Mouse (Mus musculus): ENCODE measurements around the gene Csnk2b. TPM values are rescaled to one million over a fixed set of nuclear protein-coding genes. Genes with fewer than 3 reads are reported as not detected.

Gene Csnk2b
- polyA plus RNA-seq, 1 experiment from 2014 or later: 291 TPM

DNA sequence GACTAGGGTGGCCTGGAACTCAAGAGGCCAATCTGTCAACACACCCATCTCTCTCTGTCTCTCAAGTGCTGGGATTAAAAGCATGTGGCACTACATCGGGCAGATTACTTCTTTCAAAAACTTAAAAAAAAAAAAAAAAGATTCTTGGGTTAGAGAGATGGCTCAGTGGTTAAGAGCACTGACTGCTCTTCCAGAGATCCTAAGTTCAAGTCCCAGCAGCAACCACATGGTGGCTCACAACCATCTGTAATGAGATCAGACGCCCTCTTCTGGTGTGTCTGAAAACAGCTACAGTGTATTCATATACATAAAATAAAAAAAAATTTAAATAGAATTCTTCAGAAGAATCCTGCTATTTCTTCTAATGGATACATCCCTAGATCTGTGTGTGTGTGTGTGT lies 33.7 kb downstream of the Csnk2b start:
- DNase-seq (no peak), ATAC-seq (ENCODE audit: insufficient read depth) (no peak)
- Histone ChIP-seq H3K4me2 (no peak overlapping the region), H3K27ac (ENCODE audit: low read depth) (no peak overlapping the region), H3K9me3 (ENCODE audit: low read depth, low read length) (no peaks in the 10 kb centered on the region), H3K4me1 (ENCODE audit: insufficient read depth) (peaks cover 7% of the 10 kb centered on the region), H3K9ac (no peak overlapping the region), H3K4me3 (ENCODE audit: low read depth, low read length) (no peak overlapping the region), H3K36me3 (ENCODE audit: insufficient read depth) (peaks cover 16% of the 10 kb centered on the region), H3K27me3 (ENCODE audit: insufficient read depth, low read length) (no peaks in the 10 kb centered on the region)
- peak; percentile 57 for TF ChIP-seq CTCF (IDR thresholded peaks at IDR 0.05; ENCODE audit: low read depth)
- WGBS: 37% methylated on average over 2 of the region's 2 CpGs

GRCm38 (mm10) chr17:35085208-35085865 lies 36.5 kb downstream of the Csnk2b start, which contains the start of gene Ly6g6f:
Gene Ly6g6f, minus strand, starts transcription at chr17:35085610.
- Histone ChIP-seq H3K27me3 (ENCODE audit: insufficient read depth, low read length) (no peaks in the 10 kb centered on the region), H3K4me2 (no peak within 1 kb of the TSS), H3K9me3 (ENCODE audit: low read depth, low read length) (no peaks in the 10 kb centered on the region), H3K9ac (no peak within 1 kb of the TSS), H3K4me3 (ENCODE audit: low read depth, low read length) (no peak within 1 kb of the TSS), H3K27ac (ENCODE audit: low read depth) (no peak within 1 kb of the TSS), H3K4me1 (ENCODE audit: insufficient read depth) (peaks cover 5% of the 10 kb centered on the region), H3K36me3 (ENCODE audit: insufficient read depth) (no peaks in the 10 kb centered on the region)
- DNase-seq (no peak), ATAC-seq (ENCODE audit: insufficient read depth) (no peak)
- 58% methylated on average over 7 of the region's 7 CpGs for WGBS
- no peak for TF ChIP-seq CTCF (IDR thresholded peaks at IDR 0.05; ENCODE audit: low read depth)

DNA sequence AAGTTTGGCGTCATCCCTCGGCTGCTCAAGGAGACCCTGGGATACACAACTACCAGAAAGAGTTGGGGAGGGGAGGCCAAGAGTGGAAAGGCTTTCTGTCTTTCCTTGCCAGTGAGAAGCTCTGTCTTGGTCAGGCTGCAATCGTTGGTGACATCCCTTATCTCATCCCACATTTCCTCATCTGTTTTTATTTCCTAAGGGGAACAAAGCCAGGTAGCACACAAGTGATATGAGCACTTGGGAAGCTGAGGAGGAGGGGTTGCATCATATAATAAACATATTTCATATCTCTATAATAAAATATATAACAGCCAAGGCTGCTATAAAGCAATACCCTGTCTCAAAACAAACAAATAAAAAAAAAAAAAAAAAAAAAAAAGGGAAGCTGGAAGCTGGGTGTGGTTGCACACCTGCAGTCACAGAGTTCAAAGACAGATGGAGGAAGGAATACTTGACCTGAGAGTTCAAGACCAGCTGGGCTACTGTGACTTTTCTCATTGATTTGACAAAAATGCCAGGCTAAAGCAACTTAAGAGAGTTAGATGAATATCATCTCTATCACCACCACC lies 37.8 kb downstream of the Csnk2b start:
- WGBS: 64% methylated on average over 3 of the region's 3 CpGs
- H3K4me1 ChIP-seq (ENCODE audit: insufficient read depth): no peaks in the 10 kb centered on the region
- no peak for TF ChIP-seq CTCF (IDR thresholded peaks at IDR 0.05; ENCODE audit: low read depth)
- no peak overlapping the region for H3K4me2 ChIP-seq
- no peaks in the 10 kb centered on the region for H3K36me3 ChIP-seq (ENCODE audit: insufficient read depth)
- DNase-seq: no peak
- H3K27me3 ChIP-seq (ENCODE audit: insufficient read depth, low read length): no peaks in the 10 kb centered on the region
- no peak overlapping the region for H3K27ac ChIP-seq (ENCODE audit: low read depth)
- H3K4me3 ChIP-seq (ENCODE audit: low read depth, low read length): no peak overlapping the region
- no peaks in the 10 kb centered on the region for H3K9me3 ChIP-seq (ENCODE audit: low read depth, low read length)
- no peak overlapping the region for H3K9ac ChIP-seq
- ATAC-seq (ENCODE audit: insufficient read depth): no peak

GRCm38 (mm10) chr17:35082841-35083576 lies 38.8 kb downstream of the Csnk2b start:
- no peak for DNase-seq
- whole genome bisulfite sequencing: 79% methylated on average over 16 of the region's 16 CpGs
- no peak for TF ChIP-seq CTCF (IDR thresholded peaks at IDR 0.05; ENCODE audit: low read depth)
- H3K27me3 ChIP-seq (ENCODE audit: insufficient read depth, low read length): no peaks in the 10 kb centered on the region
- no peak overlapping the region for H3K9ac ChIP-seq
- no peak for ATAC-seq (ENCODE audit: insufficient read depth)
- H3K4me1 ChIP-seq (ENCODE audit: insufficient read depth): no peaks in the 10 kb centered on the region
- no peak overlapping the region for H3K27ac ChIP-seq (ENCODE audit: low read depth)
- H3K4me3 ChIP-seq (ENCODE audit: low read depth, low read length): no peak overlapping the region
- H3K36me3 ChIP-seq (ENCODE audit: insufficient read depth): no peaks in the 10 kb centered on the region
- H3K9me3 ChIP-seq (ENCODE audit: low read depth, low read length): no peaks in the 10 kb centered on the region
- no peak overlapping the region for H3K4me2 ChIP-seq

DNA sequence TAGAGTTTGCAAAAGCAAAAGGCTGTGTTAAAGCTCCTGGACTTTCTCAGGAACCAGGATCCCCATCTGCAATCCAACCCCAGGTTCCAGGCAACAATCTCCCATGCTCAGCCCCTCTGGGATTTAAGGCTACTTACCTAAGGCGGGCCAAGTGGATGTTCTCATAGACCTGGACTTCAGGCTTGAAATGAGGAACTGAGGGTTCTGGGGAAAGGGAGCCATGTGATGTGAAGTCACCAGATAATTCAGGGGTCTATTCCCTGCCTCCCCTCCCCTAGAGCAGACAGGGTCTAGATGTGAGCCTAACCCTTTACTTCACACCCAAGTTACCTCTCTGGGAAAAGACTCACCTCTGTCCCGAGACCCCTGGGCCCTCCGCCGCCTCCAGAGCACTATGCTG lies 41.1 kb downstream of the Csnk2b start:
- H3K4me2 ChIP-seq: no peak overlapping the region
- DNase-seq: no peak
- H3K36me3 ChIP-seq (ENCODE audit: insufficient read depth): no peaks in the 10 kb centered on the region
- no peaks in the 10 kb centered on the region for H3K9me3 ChIP-seq (ENCODE audit: low read depth, low read length)
- no peak for ATAC-seq (ENCODE audit: insufficient read depth)
- no peaks in the 10 kb centered on the region for H3K27me3 ChIP-seq (ENCODE audit: insufficient read depth, low read length)
- no peak overlapping the region for H3K4me3 ChIP-seq (ENCODE audit: low read depth, low read length)
- H3K9ac ChIP-seq: no peak overlapping the region
- 84% methylated on average over 4 of the region's 4 CpGs for WGBS
- no peak for TF ChIP-seq CTCF (IDR thresholded peaks at IDR 0.05; ENCODE audit: low read depth)
- H3K4me1 ChIP-seq (ENCODE audit: insufficient read depth): 0 out of 2 replicates have a peak, but pooled peaks cover 4% of the 10 kb centered on the region
- H3K27ac ChIP-seq (ENCODE audit: low read depth): no peak overlapping the region

DNA sequence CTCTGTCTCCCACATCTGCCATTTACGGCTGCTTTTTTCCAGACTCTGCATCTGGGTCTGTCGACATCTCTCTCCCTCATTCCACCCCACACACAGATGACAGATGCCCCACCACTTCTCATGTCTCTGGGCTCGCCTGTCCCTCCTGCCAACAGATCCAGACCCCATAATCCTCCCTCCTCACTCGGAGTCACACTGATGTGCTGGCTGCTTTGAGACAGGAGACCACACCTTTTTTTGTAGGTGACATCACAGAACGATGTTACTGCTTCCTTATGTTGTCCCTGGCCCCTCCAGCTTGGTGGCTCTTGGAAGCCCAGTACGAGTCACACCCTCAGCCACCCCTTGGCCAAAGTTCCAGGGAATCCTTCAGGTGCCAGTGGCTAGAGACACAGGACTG lies 41.6 kb downstream of the Csnk2b start:
- Histone ChIP-seq H3K9ac (peak overlapping the region; percentile 15; the same call in 1 of the 2 replicates), H3K27ac (ENCODE audit: low read depth) (no peak overlapping the region), H3K4me3 (ENCODE audit: low read depth, low read length) (no peak overlapping the region), H3K4me1 (ENCODE audit: insufficient read depth) (0 out of 2 replicates have a peak, but pooled peaks cover 4% of the 10 kb centered on the region), H3K9me3 (ENCODE audit: low read depth, low read length) (no peaks in the 10 kb centered on the region), H3K36me3 (ENCODE audit: insufficient read depth) (no peaks in the 10 kb centered on the region), H3K4me2 (no peak overlapping the region), H3K27me3 (ENCODE audit: insufficient read depth, low read length) (no peaks in the 10 kb centered on the region)
- WGBS: 46% methylated on average over 6 of the region's 6 CpGs
- DNase-seq (no peak), ATAC-seq (ENCODE audit: insufficient read depth) (no peak)
- no peak for TF ChIP-seq CTCF (IDR thresholded peaks at IDR 0.05; ENCODE audit: low read depth)

DNA sequence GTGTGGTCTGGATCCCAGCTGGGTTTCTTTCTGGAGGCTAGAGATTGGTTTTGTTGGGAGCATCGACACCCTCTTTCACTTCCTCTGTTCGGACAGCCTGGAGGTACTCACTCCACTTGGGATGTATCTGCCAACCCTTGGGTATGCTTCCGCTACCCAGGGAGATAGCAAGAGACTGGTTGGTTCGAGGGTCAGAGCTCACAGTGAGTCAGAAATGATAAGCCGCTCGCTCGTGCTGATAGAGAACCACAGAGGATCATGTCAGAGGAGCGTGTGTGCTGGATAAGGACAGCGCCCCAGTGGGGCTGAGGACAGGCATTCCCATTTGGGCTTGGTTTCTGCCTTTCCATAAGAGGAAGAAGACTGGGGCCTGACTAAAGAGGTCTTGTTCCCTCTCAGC lies 42.1 kb downstream of the Csnk2b start:
- ATAC-seq (ENCODE audit: insufficient read depth) (no peak), DNase-seq (no peak)
- H3K9ac ChIP-seq: peak overlapping the region; percentile 15; the same call in 1 of the 2 replicates
- no peak for TF ChIP-seq CTCF (IDR thresholded peaks at IDR 0.05; ENCODE audit: low read depth)
- no peak overlapping the region for H3K4me3 ChIP-seq (ENCODE audit: low read depth, low read length)
- H3K9me3 ChIP-seq (ENCODE audit: low read depth, low read length): no peaks in the 10 kb centered on the region
- WGBS: 40% methylated on average over 9 of the region's 9 CpGs
- no peak overlapping the region for H3K27ac ChIP-seq (ENCODE audit: low read depth)
- no peak overlapping the region for H3K4me2 ChIP-seq
- no peaks in the 10 kb centered on the region for H3K36me3 ChIP-seq (ENCODE audit: insufficient read depth)
- no peaks in the 10 kb centered on the region for H3K27me3 ChIP-seq (ENCODE audit: insufficient read depth, low read length)
- H3K4me1 ChIP-seq (ENCODE audit: insufficient read depth): 0 out of 2 replicates have a peak, but pooled peaks cover 4% of the 10 kb centered on the region

Data from lung, embryonic 14.5 days (tissue).